Mouse (Mus musculus) heart, embryonic 11.5 days (tissue): Measurements from ENCODE around the gene St5. TPM values are rescaled to one million over a fixed set of nuclear protein-coding genes. Genes with fewer than 3 reads are reported as not detected.

Experiments
- ATAC-seq: fragments of 200-750 bp; cut with Nextera tagmentation; replicated peaks from 2 replicates; pipeline ENCODE4 v1.8.0; 2017; ENCODE audit warnings: moderate library complexity; ENCODE audit not compliant: insufficient number of reproducible peaks, low FRiP score, low TSS enrichment
- H3K27ac ChIP-seq: fragments of 300-500 bp; sonication (generic); 2 replicates; pipeline ENCODE4 v1.5.1; 2014; ENCODE audit warnings: mild to moderate bottlenecking, low read depth, low read length
- H3K27me3 ChIP-seq: fragments of 300-500 bp; sonication (generic); 2 replicates; pipeline ENCODE4 v1.6.1; 2014; ENCODE audit warnings: mild to moderate bottlenecking, low read length, mixed read lengths; ENCODE audit not compliant: control insufficient read depth, insufficient read depth
- H3K36me3 ChIP-seq: fragments of 300-500 bp; sonication (generic); 2 replicates; pipeline ENCODE4 v1.6.1; 2014; ENCODE audit warnings: mild to moderate bottlenecking, low read length, moderate library complexity, mixed read lengths; ENCODE audit not compliant: control insufficient read depth, insufficient read depth
- H3K4me1 ChIP-seq: fragments of 300-500 bp; sonication (generic); 2 replicates; pipeline ENCODE4 v1.6.1; 2014; ENCODE audit warnings: low read length; ENCODE audit not compliant: control insufficient read depth, insufficient read depth
- H3K4me2 ChIP-seq: fragments of 300-500 bp; sonication (generic); 2 replicates; pipeline ENCODE4 v1.6.1; 2014; ENCODE audit warnings: mild to moderate bottlenecking, moderate library complexity
- H3K4me3 ChIP-seq: fragments of 300-500 bp; sonication (generic); 2 replicates; pipeline ENCODE4 v1.5.1; 2014; ENCODE audit warnings: low read depth, low read length
- H3K9ac ChIP-seq: fragments of 300-500 bp; sonication (generic); 2 replicates; pipeline ENCODE4 v1.6.1; 2014; ENCODE audit warnings: mild to moderate bottlenecking, low read depth, low read length, moderate library complexity
- H3K9me3 ChIP-seq: fragments of 300-500 bp; sonication (generic); replicated peaks from 2 replicates; pipeline ENCODE4 v1.6.1; 2016; ENCODE audit warnings: low read length; ENCODE audit not compliant: control insufficient read depth
- WGBS: fragments of 180-500 bp; shearing (Covaris S2); extraction: QIAGEN DNeasy Blood & Tissue Kit; methylation state at CpG from one replicate; pipeline ENCODE4 v1.1.7; 2014; ENCODE audit not compliant: insufficient replicate concordance; 5-methylcytosine and 5-hydroxymethylcytosine counted together
- polyA plus RNA-seq: library from polyadenylated mRNA; unstranded; fragments of >200 nt; fragmentation: Nextera tagmentation; extraction: Ambion mirVana; gene quantifications from 2 replicates; pipeline ENCODE4 v1.2.1, GENCODE M21; 2014

The St5 gene
- polyA plus RNA-seq, 1 experiment from 2014 or later: 31.0 TPM

DNA sequence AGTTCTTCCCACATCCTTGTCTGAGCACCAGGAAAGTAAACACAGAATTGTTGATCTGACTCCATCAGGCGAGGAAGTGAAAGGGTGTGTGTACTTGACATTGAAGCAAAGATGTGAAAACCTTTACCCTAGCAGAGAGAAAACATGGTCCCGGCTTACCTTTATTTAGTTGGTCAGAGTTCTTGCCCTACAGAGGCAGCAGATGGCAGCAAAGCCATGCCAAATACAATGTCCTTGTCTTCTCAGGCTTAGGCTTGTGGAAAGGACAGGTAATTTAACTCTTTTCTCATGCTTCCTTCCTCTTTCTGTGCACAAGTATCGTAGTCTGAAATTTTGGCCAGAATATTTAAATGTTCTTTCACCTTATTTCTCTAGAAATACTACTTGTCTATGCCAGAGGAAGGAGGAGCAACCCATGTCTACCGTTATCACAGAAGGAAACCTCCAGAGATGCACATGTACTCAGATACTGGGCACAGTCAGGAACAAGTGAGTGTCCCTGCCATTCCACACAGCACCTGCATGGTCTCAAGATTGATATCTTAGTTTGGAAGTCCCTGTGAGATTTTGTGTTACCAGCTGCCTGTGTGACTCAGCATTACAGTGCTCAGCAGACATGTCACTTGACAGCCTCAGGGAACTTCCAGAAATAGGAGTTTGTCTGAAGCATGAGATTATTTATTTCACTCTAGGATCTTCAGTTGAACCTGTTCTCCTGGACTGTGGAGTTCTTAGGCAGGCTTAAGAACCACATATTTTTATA is 3.8 kb upstream of the St5 start:
- Histone ChIP-seq H3K27ac (no peak overlapping the region), H3K9me3 (no peaks in the 10 kb centered on the region), H3K9ac (no peak overlapping the region), H3K4me3 (no peak overlapping the region), H3K4me2 (no peak overlapping the region), H3K27me3 (no peaks in the 10 kb centered on the region), H3K4me1 (peaks cover 18% of the 10 kb centered on the region), H3K36me3 (no peaks in the 10 kb centered on the region; the same call in 1 of the 2 replicates)
- no peak for ATAC-seq
- 42% methylated on average over 4 of the region's 4 CpGs for WGBS

DNA sequence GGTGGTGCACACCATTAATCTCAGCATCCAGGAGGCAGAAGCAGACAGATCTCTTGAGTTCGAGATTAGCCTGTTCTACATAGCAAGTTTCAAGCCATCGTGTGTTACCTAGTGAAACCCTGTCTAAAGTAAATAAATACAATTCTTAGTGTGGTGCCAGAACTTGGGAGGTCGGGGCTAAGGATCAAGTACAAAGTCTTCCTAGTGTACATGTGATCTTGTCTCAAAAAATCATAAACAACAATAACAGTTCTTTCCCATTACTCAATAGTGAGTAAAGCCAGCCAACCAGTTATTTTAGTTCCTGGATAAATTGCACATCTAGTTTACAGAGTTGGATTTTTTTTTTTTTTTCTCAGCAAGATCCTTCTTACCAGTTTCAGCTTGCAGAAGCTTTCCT is 1.1 kb upstream of the St5 start:
- H3K36me3 ChIP-seq: no peaks in the 10 kb centered on the region
- H3K27ac ChIP-seq: no peak overlapping the region
- peaks cover 11% of the 10 kb centered on the region; the same call in 1 of the 2 replicates for H3K4me1 ChIP-seq
- H3K4me2 ChIP-seq: peak overlapping the region; percentile 89
- no peak overlapping the region for H3K9ac ChIP-seq
- H3K9me3 ChIP-seq: no peaks in the 10 kb centered on the region
- H3K27me3 ChIP-seq: no peaks in the 10 kb centered on the region
- H3K4me3 ChIP-seq: peak overlapping the region; percentile 58
- ATAC-seq: no peak
- 49% methylated on average over 3 of the region's 3 CpGs for WGBS

DNA sequence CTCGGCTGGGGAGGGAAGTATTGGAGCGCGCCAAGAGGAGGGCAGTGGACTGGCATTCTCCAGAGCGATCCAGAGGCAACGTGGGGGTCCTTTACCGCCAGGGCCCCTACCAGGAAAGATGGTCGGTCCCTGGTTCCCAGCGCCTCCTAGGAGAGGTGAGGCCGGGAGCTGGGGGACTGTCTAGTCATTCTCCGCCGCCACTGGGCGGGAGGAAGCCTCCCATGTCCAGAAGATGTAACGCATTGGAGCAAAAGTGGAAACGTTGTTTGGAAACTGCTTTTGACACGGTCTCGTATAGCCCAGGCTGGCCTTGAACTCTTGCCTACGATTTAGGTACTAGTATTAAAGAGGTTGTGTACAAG is 592 bp upstream of the St5 start:
- H3K36me3 ChIP-seq: no peaks in the 10 kb centered on the region
- peaks cover 11% of the 10 kb centered on the region; the same call in 1 of the 2 replicates for H3K4me1 ChIP-seq
- peak overlapping the region; percentile 58 for H3K4me3 ChIP-seq
- H3K9me3 ChIP-seq: no peaks in the 10 kb centered on the region
- H3K27ac ChIP-seq: peak overlapping the region; percentile 63
- 2% methylated on average over 17 of the region's 17 CpGs for WGBS
- H3K9ac ChIP-seq: peak overlapping the region; percentile 82
- H3K27me3 ChIP-seq: no peaks in the 10 kb centered on the region
- no peak for ATAC-seq
- H3K4me2 ChIP-seq: peak overlapping the region; percentile 89

DNA sequence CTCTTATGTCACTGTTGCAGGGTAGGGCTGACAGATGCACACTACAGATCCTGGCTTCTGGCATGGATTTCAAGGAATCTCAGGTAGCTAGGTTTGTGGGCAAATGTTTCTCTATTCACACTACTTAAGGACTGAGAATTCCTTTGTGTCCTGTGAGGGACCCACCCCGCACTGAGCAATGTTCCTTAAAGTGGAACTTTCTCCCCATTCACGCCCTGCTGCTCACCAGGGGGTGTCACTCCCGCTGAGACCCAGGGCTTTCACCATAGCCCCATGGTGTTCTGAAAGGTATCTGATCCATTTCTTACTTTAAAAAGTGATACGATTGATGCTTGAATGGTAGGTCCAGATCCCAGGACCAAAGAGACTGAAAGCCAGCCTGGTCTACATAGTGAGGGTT is 684 bp downstream of the St5 start:
- H3K9me3 ChIP-seq: no peaks in the 10 kb centered on the region
- no peak overlapping the region; the same call in 1 of the 2 replicates for H3K9ac ChIP-seq
- no peaks in the 10 kb centered on the region for H3K4me1 ChIP-seq
- ATAC-seq: no peak
- no peaks in the 10 kb centered on the region for H3K36me3 ChIP-seq
- H3K27me3 ChIP-seq: no peaks in the 10 kb centered on the region
- H3K4me3 ChIP-seq: peak overlapping the region; percentile 58; the same call in 1 of the 2 replicates
- peak overlapping the region; percentile 89 for H3K4me2 ChIP-seq
- no peak overlapping the region for H3K27ac ChIP-seq
- WGBS: 40% methylated on average over 4 of the region's 4 CpGs

DNA sequence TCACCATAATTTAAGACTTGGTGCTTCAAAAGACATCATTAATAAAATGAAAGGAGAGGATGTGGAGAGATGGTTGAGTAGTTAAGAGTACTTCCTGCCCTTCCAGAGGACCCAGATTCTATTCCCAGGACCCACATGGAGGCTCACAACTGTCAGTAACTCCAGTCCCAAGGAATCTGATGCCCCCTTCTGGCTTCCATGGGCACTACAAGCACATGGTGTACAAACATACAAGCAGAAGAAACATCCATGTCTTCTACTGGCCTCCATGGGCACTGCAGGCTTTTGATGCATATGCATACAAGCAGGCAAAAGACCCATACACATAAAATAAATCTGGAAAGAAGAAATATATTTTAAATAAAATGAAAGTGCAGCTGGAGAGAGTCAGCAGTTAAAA is 3.2 kb downstream of the St5 start:
- no peak overlapping the region for H3K4me3 ChIP-seq
- H3K4me2 ChIP-seq: no peak overlapping the region
- no peaks in the 10 kb centered on the region; the same call in 1 of the 2 replicates for H3K4me1 ChIP-seq
- no peaks in the 10 kb centered on the region for H3K27me3 ChIP-seq
- ATAC-seq: no peak
- no peaks in the 10 kb centered on the region for H3K9me3 ChIP-seq
- no peaks in the 10 kb centered on the region for H3K36me3 ChIP-seq
- no peak overlapping the region for H3K9ac ChIP-seq
- H3K27ac ChIP-seq: no peak overlapping the region

DNA sequence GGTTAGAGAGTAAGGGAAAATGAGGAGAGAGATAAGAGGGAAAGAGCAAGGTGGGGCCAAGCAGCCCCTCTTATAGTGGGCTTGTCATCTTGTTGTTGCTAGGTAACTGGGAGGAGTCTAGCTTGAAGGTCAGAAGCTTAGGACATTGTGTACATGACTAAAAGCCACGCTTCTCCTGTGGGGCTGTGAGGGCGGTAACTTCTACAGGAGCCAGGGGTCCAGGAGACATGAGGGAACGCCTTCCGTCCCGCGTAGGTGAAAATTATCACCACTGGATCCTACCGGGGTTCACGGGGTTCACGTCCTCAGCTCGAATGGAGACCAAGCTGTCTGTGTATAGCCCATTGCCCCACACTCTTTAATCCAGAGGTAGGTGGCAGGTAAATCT is 8.1 kb downstream of the St5 start:
- Histone ChIP-seq H3K4me3 (no peak overlapping the region), H3K9me3 (no peaks in the 10 kb centered on the region), H3K27ac (no peak overlapping the region), H3K27me3 (no peaks in the 10 kb centered on the region), H3K36me3 (no peaks in the 10 kb centered on the region), H3K4me1 (peaks cover 4% of the 10 kb centered on the region; the same call in 1 of the 2 replicates), H3K9ac (no peak overlapping the region), H3K4me2 (no peak overlapping the region)
- ATAC-seq: no peak
- 81% methylated on average over 10 of the region's 10 CpGs for WGBS

DNA sequence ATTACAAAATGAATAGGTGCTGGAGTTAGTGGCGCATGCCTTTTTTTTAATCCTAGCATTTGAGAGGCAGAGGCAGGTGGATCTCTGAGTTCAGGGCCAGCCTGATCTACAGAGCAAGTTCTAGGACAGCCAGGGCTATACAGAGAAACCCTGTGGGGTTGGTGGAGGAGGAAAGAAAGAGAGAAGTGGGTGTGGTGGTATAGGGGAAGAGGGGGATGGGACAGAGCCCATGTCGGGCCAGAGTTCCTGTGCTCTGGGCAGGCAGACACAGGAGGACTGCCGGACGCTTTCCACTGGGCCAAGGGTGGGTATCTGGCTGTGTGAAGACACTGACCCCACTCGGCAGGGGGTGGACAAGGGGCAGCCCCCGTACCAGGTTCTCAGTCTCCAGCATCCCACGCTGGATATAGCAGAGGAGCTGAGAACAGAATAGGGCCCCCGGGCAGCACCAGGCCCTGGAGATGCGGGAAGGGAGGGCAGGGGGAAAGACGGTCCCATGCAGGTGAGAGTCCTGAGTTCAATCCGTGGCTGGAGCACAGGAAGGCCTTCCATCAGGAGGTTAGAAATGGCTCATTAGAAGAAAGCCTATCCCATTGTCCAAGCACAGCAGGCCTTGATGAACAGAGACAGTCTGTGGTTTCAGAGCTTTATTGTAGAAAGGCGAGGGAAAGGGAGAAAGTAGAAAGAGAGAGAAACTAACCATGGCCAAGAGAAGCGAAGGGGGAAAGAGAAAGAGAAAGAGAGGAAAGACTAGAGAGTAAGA is 8.6 kb downstream of the St5 start:
- Histone ChIP-seq H3K9ac (no peak overlapping the region), H3K4me3 (no peak overlapping the region), H3K27me3 (no peaks in the 10 kb centered on the region), H3K27ac (no peak overlapping the region), H3K4me1 (peaks cover 4% of the 10 kb centered on the region; the same call in 1 of the 2 replicates), H3K36me3 (no peaks in the 10 kb centered on the region), H3K4me2 (no peak overlapping the region), H3K9me3 (no peaks in the 10 kb centered on the region)
- ATAC-seq: no peak
- 78% methylated on average over 13 of the region's 13 CpGs for WGBS

DNA sequence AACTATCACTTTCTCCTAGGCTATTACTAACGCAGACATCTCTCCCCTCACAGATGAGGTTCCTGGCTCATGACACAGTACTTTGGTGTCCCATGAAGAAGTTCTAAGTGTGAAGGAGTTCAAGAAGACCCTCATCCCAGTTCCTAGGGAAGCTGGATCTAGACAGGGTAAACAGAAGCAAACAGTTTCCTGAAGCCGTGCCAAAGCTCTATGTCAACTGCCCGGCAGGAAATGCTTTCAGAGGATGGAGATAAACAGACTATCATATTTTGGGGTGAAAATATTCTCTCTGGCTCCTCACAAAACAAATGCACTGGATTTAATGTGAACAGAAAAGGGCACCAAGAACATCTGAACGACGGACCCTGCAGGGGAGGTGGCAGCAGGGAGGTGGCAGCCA is 12.4 kb downstream of the St5 start:
- no peaks in the 10 kb centered on the region for H3K36me3 ChIP-seq
- H3K27me3 ChIP-seq: no peaks in the 10 kb centered on the region
- 73% methylated on average over 5 of the region's 5 CpGs for WGBS
- no peak overlapping the region for H3K4me2 ChIP-seq
- ATAC-seq: no peak
- no peak overlapping the region for H3K9ac ChIP-seq
- H3K4me3 ChIP-seq: no peak overlapping the region
- no peak overlapping the region for H3K27ac ChIP-seq
- no peaks in the 10 kb centered on the region for H3K9me3 ChIP-seq
- peaks cover 12% of the 10 kb centered on the region; the same call in 1 of the 2 replicates for H3K4me1 ChIP-seq
